Comparison of ENCODE assay signal across 8 mouse cellular contexts in the genomic region with DNA sequence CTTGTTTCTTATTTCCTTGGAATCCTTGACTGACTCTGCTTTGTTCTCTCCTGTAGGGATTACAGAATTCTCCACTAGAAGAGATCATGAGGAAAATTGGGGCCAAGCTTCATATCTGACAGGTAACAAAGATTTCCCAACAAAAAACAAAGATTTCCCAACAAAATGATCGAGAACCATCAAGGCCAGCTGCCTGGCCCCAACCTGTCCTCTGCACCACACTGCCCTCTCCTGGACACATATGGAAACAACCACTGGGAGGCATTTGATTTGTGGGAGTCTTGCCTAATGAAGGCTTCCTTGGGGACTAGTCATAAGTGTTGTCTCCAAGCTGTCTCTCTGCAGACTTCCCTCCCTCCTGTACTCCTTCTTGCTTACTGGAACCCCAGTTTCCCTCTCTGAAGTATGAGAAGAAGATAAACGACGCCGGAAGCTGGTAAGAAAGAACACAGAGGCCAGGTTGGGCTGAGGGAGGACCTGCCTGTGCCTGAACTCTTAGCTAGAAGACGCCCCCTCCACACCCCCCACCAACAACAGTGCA. TPM values are rescaled to one million over a fixed set of nuclear protein-coding genes. Genes with fewer than 3 reads are reported as not detected.
DNase-seq lines count a peak whose midpoint lies in the region; ATAC-seq and TF ChIP-seq lines count a peak whose summit lies in the region.

No protein-coding gene starts in this region.

- peak; percentile 45 for DNase-seq in forebrain, postnatal 0 days
- DNase-seq in 3T3-L1 (ENCODE audit: low read depth, low spot score), result peak; percentile 83
- peak; percentile 82 for DNase-seq in ZHBTc4 (ENCODE audit: low read depth, low spot score)
- DNase-seq in kidney, adult 9 months, result peak; percentile 66
- DNase-seq in lung, postnatal 4 days, result peak; percentile 60 to 83

- no peaks in the 10 kb centered on the region for H3K36me3 ChIP-seq in forebrain, postnatal 0 days (ENCODE audit: insufficient read depth)
- H3K36me3 ChIP-seq in forebrain, embryonic 13.5 days (ENCODE audit: poor library complexity, severe bottlenecking), result no peaks in the 10 kb centered on the region
- no peaks in the 10 kb centered on the region for H3K36me3 ChIP-seq in testis, adult 2 months (ENCODE audit: control insufficient read depth, insufficient read depth, low read length)

- ATAC-seq in forebrain, postnatal 0 days, result no peak
- no peak for ATAC-seq in forebrain, embryonic 13.5 days

- no peak for TF ChIP-seq POLR2A in cortical plate, adult 2 months (IDR thresholded peaks at IDR 0.05; ENCODE audit: extremely low read depth, insufficient read depth, low read length)
- TF ChIP-seq POLR2A in testis, adult 2 months (IDR thresholded peaks at IDR 0.05; ENCODE audit: control insufficient read depth, low read depth, low read length), result no peak

- WGBS in forebrain, postnatal 0 days, result 45% methylated on average over 5 of the region's 5 CpGs
- 41% methylated on average over 5 of the region's 5 CpGs for WGBS in forebrain, embryonic 13.5 days

- H3K27ac ChIP-seq in forebrain, postnatal 0 days (ENCODE audit: low read depth, low read length), result no peak overlapping the region
- no peak overlapping the region for H3K27ac ChIP-seq in forebrain, embryonic 13.5 days
- H3K27ac ChIP-seq in cortical plate, adult 2 months (ENCODE audit: insufficient read depth, low read length), result no peak overlapping the region
- H3K27ac ChIP-seq in testis, adult 2 months (ENCODE audit: control insufficient read depth, insufficient read depth, low read depth, low read length), result no peak overlapping the region

- peak; percentile 62 for TF ChIP-seq CTCF in forebrain, postnatal 0 days (IDR thresholded peaks at IDR 0.05; ENCODE audit: low read depth)
- peak; percentile 65 for TF ChIP-seq CTCF in cortical plate, adult 2 months (IDR thresholded peaks at IDR 0.05; ENCODE audit: extremely low read depth, insufficient read depth, low read length)
- TF ChIP-seq CTCF in testis, adult 2 months (IDR thresholded peaks at IDR 0.05; ENCODE audit: control insufficient read depth, insufficient read depth, insufficient replicate concordance, low read depth, low read length), result peak; percentile 74; the same call in 1 of the 2 replicates

- no peaks in the 10 kb centered on the region for H3K27me3 ChIP-seq in forebrain, postnatal 0 days (ENCODE audit: insufficient read depth, low read length)
- H3K27me3 ChIP-seq in forebrain, embryonic 13.5 days, result no peaks in the 10 kb centered on the region
- H3K27me3 ChIP-seq in testis, adult 2 months (ENCODE audit: control insufficient read depth, insufficient read depth, low read length), result no peaks in the 10 kb centered on the region

- H3K9me3 ChIP-seq in forebrain, postnatal 0 days (ENCODE audit: low read length), result no peaks in the 10 kb centered on the region
- H3K9me3 ChIP-seq in forebrain, embryonic 13.5 days (replicated peaks), result no peaks in the 10 kb centered on the region

- H3K4me1 ChIP-seq in forebrain, postnatal 0 days (ENCODE audit: insufficient read depth), result no peaks in the 10 kb centered on the region
- H3K4me1 ChIP-seq in forebrain, embryonic 13.5 days, result peaks cover 3% of the 10 kb centered on the region; the same call in 1 of the 2 replicates
- no peaks in the 10 kb centered on the region for H3K4me1 ChIP-seq in cortical plate, adult 2 months (ENCODE audit: control insufficient read depth, insufficient read depth, low read length)
- no peaks in the 10 kb centered on the region for H3K4me1 ChIP-seq in testis, adult 2 months (ENCODE audit: control insufficient read depth, insufficient read depth, low read length)

- no peak overlapping the region for H3K4me3 ChIP-seq in forebrain, postnatal 0 days (ENCODE audit: low read depth, low read length)
- no peak overlapping the region for H3K4me3 ChIP-seq in forebrain, embryonic 13.5 days
- H3K4me3 ChIP-seq in cortical plate, adult 2 months (ENCODE audit: insufficient read depth, low read length), result no peak overlapping the region
- no peak overlapping the region for H3K4me3 ChIP-seq in testis, adult 2 months (ENCODE audit: control insufficient read depth, low read depth, low read length)

- no peak overlapping the region for H3K9ac ChIP-seq in forebrain, postnatal 0 days
- no peak overlapping the region for H3K9ac ChIP-seq in forebrain, embryonic 13.5 days

- no peak overlapping the region for H3K4me2 ChIP-seq in forebrain, postnatal 0 days (ENCODE audit: low read depth)
- no peak overlapping the region for H3K4me2 ChIP-seq in forebrain, embryonic 13.5 days

RNA-seq across cellular contexts. Expression of a gene that starts 19.8 kb away (rescaled TPM):
- 49.1 and 66.3 TPM in 2 replicates for total RNA-seq in forebrain, postnatal 0 days (2014; rRNA removed)
- polyA plus RNA-seq in forebrain, postnatal 0 days (2015; fragmentation: Nextera tagmentation; extraction: Ambion mirVana), result 39.9 and 50.1 TPM in 2 replicates
- 36.4 and 39.0 TPM in 2 replicates for polyA plus RNA-seq in forebrain, embryonic 13.5 days (2015; fragmentation: Nextera tagmentation; extraction: Ambion mirVana)
- 13.2 and 14.1 TPM in 2 replicates for polyA plus RNA-seq in cortical plate, adult 2 months (2012; rRNA removed)
- polyA plus RNA-seq in testis, adult 2 months (2012; rRNA removed), result 50.1 and 55.7 TPM in 2 replicates
